Mouse (Mus musculus) heart, postnatal 25 days (tissue): ENCODE results near the gene Exo5. TPM values are rescaled to one million over a fixed set of nuclear protein-coding genes. Genes with fewer than 3 reads are reported as not detected.

Experiments
- DNase-seq: peaks from one replicate; pipeline ENCODE4 v3.0.0; 2022; ENCODE audit warnings: low spot score
- intact Hi-C: fragments of 180-260 bp; cut with DNase I; formaldehyde crosslinking; loops from one replicate; pipeline ENCODE4 v1.15.1; 2025
- total RNA-seq, 2 experiments: library from RNA; stranded (reverse); gene quantifications; 2 replicates each; pipeline ENCODE4 v1.2.3; 2021

Exo5 gene
- total RNA-seq, 2 experiments from 2014 or later = 3.9 to 4.4 TPM

DNA sequence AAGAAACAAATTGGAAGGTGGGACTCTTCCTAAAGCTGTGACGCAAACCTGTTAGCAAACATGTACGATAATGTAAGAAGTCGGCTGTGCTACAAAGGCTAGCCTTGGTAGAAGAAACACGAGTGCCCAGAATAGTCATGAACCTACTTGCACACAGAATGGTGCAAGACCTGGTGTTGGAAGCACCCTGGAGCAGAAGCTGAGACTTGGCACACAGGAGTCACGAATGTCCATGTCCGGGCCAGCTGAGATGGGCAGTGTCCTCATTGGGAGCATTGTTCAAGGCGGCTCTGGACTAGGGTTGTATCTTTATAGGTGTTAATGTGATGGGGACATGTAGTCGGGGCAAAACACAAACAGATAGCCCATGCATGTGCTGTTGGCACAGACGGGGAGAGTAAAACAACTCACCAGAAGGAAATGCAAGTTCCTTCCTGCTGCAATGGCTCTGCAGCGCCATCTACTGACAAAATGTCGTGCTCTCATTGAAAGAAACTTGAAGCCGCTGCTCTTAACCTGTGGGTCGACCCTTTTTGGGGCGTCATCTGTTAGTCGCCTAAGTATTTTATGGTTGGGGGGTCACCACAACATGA, 15.2 kb downstream of the Exo5 start:
- intact Hi-C loops = loop anchor here (1.0 kb wide), 1 partner anchor 58 kb away; no protein-coding TSS in a partner anchor
- DNase-seq = no peak

DNA sequence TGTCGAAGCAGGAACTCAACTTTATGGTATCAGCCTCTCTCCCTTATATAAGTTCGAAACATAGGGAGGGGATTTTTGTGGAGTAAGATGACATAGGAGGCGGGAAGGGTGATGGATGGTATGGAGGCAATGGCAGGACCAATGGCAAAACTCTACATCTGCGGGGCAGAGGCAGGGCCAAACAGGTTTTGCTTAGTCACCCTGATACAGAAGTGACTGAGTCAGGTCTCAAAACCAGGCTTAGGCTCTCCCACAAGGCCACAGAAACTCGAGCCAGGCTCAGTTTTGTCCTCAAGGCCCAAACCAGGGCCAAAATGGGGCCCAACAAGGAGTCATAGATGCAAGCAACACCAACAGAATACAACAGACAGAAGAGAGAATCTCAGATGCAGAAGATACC, 19.2 kb downstream of the Exo5 start:
- DNase-seq = no peak
- intact Hi-C loops = no loop called here

DNA sequence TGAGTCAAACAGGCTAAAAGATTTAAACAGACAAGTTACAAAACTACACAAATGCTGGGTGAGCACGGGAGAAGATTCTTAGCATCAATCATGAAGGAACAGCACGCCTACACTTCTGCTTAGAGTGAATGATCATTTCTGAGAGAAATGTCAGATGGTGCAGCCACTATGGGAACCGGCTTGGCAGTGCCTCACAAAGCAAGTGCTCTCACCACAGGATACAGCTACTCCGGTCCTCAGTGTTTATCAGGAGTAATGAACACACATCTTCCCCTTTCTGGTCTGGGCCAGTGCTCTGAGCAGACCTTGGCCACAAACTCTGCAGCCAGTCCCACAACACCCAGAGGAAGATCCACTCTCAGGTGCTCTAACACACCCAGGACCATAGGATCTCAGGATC, 20.3 kb downstream of the Exo5 start:
- DNase-seq = no peak
- intact Hi-C loops = no loop called here

DNA sequence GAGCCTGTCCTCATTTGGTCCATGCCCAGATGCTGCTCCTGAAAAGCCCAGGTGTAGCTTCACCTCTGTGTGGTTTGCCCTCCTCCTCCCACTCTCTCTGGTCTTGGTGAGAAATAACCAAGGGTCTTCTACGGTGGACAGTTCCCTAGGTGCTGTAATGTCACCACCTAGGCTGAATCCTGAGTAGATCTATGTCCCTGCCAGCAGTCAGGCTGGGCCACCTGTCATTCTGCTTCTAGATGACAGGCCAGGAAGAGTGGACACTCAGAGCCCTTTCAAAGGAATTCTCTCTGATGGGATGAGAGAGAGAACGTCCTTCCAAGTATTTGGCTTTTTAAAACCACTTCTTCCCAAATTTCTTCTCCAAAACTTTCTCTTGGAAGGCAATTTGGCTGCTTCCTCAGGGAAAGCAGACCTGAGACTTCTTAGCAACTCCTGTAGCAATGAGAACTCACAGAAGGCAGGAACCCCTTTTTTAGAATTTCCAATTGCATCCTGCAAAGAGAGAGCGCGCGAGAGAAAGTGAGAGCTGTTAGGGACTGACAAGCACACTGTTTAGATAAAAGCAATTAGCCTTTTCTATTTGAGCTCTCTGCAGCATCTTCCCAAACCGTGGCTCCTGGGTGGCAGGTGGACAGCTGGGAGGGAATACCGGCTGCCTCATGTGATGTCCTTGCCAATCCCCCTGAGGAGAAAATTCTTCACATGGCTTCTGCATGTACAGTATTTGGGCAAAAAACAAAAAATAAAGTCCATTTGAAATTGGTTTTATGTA, 28.8 kb downstream of the Exo5 start:
- DNase-seq = no peak
- intact Hi-C loops = loop anchor here (10.0 kb wide), 1 partner anchor 121 kb away; no protein-coding TSS in a partner anchor

DNA sequence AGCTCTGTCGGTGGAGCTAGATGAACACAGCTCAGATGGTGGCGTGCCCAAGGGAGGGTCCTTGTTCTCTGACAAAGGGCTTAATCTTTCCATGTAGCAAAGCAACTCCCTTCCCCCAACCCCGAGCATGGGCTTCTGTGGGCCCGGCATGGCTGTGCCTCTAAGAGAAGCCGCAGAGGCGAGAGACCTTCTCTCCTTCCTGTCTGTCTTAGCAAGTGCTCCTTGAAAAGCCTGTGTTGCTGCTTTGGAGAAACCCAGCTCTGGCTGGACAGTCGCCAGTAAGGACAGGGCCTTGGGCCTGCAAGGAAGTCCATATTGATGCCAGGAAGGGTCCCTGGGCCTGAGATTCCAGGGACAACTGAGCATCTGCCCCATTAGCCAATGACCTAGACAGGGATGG, 29.6 kb downstream of the Exo5 start:
- intact Hi-C loops = loop anchor here (10.0 kb wide), 1 partner anchor 120 kb away; no protein-coding TSS in a partner anchor
- no peak for DNase-seq

DNA sequence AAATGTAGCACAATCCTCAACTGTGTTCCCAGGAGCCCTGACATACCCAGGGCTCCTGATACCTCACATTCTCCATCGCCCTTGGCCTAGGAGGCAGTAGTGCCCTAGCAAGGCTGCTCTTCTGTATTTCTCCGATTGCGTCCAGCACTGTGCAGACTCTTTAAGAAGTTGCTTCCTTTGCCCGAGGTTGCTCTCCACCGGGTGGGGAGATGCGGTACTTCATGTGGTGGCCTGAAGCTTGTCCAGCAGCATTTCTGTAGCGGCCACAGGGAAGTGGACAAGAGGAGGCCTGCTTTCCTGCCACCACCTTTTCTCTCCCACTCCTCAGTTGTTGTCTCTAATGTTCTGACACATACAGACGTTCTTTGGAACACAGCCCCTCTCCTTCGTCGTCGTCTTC, 30.2 kb downstream of the Exo5 start:
- no peak for DNase-seq
- intact Hi-C loops = loop anchor here (10.0 kb wide), 1 partner anchor 120 kb away; no protein-coding TSS in a partner anchor

DNA sequence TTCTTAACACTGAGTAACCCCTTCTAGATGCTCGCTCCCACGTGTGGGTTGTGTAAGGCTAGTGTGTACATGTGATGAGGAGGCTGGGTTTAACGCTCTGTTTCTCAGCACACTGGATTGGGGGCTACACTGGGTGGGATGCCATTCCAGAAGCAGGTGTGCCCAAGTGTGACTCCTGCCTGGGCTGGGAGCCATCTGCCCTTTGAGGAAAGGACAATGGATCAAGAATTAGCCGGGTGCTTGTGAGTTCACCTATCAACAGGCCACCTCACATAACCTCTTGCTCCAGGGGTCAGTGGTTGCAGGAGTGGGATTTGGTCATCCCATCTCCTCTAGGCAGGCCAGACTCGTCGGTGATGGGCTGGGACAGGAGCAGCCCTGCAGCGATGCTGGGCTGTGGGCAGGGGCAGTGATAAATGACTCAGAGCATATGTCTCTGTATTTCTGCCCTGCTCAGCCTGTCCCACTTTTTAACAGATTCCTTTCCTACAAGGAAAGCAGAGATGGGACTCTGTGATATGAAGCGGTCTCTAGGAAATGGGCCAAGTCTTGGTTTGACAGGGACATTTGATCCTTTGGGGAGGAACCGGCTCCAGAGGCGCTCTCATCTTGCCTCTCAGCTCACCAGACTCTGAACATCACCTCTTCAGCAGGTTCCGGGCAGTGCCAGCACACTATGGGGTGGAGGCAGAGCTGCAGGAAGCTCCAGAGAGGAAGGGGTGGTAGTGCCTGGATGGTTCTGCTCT, 31.0 kb downstream of the Exo5 start:
- intact Hi-C loops = loop anchor here (10.0 kb wide), 1 partner anchor 119 kb away; no protein-coding TSS in a partner anchor
- DNase-seq = no peak

DNA sequence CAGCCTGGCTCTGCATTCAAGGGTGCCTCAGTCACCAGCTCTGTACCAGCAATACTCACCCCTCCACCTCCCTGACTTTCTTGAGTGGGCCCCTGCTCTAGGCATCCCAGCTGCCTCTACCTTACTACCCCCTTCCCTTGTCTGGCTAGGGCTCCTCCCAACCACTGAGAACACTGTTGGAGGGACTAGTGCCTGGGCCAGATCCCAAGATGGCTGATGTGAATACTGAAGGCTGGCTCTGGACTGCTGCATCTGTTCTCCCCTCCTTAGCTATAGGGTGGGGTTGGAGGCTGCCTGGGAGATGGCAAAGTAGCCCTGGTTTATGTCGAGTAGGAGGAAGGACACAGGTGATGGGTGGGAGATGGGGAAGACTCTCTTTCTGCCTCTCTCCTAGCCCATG, 32.3 kb downstream of the Exo5 start:
- intact Hi-C loops = loop anchor here (10.0 kb wide), 1 partner anchor 118 kb away; no protein-coding TSS in a partner anchor

DNA sequence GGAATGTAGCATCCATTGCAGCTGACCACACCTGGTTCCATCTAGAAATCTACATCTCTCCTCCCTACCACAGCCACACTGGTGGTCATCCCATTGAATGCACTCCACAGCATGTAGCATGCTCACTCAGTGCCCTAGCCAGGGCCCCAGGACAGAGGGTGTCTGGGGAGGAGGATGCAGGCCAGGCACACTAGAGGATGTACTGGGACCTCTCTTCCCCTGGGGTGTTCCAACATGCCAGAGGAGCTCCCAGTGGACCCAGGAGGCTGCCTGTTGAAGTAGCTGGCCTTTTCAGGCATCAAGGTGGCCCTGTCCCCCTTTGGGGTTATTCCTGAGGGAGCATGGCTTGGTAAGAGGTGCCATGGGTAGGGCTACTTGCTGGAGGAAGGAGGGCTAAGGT, 32.9 kb downstream of the Exo5 start:
- intact Hi-C loops = loop anchor here (10.0 kb wide), 1 partner anchor 117 kb away; no protein-coding TSS in a partner anchor

More for the DNA sequence above, 32.3 kb downstream of the Exo5 start:
- no peak for DNase-seq

DNA sequence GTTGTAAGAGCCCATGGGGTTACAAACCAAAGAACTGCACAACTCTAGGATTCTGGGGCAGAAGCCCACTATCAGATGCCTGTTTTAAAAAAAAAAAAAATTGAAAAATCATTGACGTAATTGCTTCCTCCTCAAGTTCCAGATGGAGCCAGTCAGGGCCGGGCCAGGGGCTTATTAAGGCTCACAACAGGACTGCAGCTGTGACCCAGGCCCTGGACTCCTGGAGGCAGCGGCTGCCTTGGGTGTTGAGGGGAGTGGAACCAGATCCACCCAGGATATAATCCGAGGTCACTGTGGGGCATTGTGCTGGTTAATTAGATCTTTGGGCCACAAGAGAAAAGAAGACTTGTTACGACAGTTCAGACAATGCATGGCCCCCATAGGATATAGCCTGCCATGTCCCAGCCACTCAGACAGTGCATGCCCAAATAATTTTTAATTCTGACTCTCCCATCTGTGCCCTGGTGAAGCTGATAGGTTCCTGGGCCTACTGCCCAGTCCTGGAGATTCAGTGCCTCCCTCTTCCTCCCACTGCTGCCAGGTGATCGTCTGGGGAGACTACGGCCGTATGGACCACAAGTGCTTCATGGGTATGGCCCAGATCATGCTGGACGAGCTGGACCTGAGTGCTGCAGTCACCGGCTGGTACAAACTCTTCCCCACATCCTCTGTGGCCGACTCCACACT, 33.9 kb downstream of the Exo5 start:
- no peak for DNase-seq
- intact Hi-C loops = loop anchor here (10.0 kb wide), 1 partner anchor 116 kb away; no protein-coding TSS in a partner anchor

More for the DNA sequence above, 32.9 kb downstream of the Exo5 start:
- no peak for DNase-seq

DNA sequence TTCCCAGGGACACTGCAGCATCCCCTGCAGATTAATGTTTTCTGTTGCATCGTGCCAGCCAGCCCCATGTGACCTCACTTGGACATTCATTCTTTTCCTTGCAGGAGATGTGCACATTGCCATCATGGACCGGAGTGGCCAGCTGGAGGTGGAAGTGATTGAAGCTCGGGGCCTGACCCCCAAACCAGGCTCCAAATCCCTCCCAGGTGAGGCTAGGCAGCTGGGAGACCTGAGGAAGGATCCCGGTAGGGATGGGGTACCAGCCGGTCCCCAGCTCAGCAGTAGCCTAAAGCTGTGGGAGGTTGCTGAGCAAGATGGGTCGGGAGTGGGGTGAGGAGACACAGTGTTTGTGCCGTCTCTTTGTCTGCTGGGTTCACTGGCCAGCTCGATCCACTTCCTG, 35.9 kb downstream of the Exo5 start:
- DNase-seq = no peak
- intact Hi-C loops = loop anchor here (1.0 to 5.0 kb wide), 3 partner anchors 38 to 297 kb away; no protein-coding TSS in a partner anchor

DNA sequence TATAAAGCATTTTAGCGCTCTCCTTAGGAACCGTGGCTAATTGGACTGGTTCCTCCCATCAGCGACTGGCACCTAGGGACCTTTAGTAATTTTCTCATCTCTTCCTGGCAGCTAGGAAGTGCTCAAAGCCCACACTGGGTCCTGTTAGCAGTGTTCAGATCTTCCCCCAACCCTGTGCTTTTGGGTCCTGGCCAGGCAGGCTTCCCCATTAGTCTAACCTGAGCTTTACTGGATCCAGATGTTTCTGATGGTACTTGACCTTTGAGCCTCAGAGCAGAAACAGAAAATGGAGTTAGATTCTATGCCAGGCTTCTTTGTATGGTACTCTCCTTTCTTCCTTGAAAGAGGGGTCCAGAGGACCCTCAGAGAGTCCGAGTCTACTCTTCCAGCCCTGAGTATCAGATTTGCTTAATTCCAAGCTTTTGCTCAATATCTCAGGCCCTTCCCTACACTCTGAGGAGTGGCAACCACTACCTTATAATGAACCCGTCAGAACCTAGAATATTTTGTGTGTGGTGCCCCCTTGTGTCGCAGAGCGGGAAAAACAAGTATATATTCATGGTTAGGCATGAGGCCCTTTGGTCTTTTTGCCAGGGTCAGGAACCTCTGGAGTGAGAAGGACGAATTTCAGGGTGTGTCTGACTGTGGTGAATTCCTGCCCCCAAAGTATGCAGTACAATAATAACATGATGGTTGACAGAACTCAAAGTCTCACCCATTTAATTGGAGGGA, 37.3 kb downstream of the Exo5 start:
- intact Hi-C loops = loop anchor here (1.0 to 5.0 kb wide), 3 partner anchors 36 to 295 kb away; no protein-coding TSS in a partner anchor
- DNase-seq = no peak

DNA sequence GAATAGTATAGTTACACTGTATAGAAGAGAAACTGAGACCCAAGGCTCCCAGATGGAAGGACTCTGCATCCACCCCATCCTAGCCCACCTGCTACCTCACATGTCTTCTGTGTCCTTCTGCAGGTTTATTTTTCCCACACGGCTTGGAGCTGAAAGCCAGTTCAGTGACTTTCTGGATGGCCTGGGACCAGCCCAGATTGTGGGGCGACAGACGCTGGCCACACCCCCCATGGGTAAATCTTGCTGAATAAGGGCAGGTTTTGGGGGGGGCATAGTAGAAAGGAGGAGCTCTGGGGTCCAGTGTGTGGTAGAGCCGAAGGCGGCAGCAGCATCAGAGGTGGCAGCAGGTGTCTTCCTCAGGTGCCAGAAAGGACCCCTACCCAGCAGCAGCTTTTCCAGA, 38.0 kb downstream of the Exo5 start:
- intact Hi-C loops = loop anchor here (5.0 kb wide), 2 partner anchors 205 to 295 kb away; no protein-coding TSS in a partner anchor
- no peak for DNase-seq

DNA sequence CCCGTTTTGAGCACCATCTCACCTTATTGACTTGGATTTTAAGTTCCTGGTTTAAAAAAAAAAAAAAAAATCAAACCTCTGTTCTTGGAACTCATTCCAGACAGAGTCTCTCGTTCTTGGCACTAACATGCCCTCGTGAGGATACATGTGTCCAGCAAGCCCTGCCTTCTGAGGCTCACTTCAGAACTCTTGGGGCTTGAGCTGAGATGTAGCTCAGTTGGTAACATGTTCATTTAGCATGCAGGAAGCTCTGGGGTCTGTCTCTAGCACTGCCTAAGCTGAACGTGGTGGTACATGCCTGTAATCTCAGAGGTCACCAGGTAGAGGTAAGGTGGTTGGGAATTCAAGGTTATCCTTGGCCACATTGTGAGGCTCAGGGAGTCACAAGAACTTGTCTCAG, 38.7 kb downstream of the Exo5 start:
- intact Hi-C loops = loop anchor here (5.0 kb wide), 2 partner anchors 204 to 294 kb away; no protein-coding TSS in a partner anchor
- no peak for DNase-seq

DNA sequence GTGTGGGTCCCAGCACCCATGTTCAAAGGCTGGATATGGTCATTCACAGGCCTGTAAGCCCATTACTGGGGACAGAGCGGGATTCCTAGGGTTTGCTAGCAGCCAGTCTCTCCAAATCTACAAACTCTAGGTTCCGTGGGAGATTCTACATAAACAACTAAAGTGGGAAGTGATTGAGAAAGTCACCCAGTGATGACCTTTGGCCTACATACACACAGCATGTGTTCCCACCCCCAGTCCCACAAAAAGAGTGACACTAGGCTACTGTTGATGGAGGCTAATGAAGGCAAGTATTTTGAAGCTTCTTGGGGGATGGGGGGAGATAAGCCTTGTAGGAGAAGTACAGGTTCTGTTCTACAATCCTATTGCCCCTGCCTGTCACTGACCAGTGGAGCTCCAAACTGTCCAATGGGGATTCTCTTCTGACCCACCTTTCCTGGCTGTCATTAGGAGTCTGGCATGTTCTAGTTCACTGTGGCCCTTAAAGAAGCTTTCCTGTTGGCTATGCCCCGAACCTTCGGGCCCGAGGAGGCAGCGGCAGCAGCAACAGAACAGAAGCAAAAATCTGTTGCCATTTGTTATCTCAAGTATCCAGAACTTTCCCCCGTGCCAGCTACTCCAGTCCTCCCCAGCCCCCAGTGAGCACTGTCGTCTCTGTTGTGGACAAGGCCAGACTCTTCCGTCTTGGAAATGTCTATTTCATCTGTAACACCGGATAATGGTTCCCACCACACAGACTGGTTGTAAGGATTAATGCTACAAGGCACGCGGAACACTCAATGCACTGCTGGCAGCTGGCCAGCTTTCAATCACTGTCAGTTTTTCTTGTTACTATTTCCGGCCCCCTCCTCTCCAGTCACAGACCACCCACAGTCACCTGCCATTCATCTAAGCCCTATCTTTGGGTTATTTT, 39.4 kb downstream of the Exo5 start:
- intact Hi-C loops = loop anchor here (5.0 kb wide), 2 partner anchors 203 to 293 kb away; no protein-coding TSS in a partner anchor
- no peak for DNase-seq

DNA sequence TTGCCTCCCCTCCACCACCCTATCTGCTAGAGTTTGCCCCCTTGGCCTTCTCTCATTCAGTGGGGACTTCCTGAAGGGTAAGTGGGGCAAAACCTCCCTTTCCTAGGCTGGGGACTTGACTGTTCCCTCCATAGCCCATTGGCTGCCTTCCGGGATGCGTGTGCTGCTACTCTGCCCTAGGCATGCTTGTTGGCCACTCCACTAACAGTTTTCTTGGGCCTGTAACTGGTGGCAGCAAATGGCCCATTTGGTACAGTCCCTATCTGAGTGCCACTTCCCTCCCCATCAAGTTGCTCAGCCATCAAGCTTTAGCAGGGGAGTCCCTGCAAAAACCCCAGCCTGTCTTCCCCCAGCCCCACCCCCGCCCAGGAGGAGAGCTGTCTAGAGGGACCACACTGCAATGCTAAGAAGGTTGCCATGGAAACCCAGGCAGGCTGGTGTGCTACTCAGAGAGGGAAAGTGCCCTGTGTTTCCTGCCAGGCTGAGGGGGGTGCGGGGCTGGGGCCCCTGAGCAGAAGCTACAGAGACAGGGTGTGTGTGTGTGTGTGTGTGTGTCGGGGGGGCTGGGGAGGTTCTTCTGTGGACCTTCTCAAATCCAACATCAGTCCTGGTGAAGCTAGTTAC, 42.7 kb downstream of the Exo5 start:
- DNase-seq = no peak
- intact Hi-C loops = no loop called here

DNA sequence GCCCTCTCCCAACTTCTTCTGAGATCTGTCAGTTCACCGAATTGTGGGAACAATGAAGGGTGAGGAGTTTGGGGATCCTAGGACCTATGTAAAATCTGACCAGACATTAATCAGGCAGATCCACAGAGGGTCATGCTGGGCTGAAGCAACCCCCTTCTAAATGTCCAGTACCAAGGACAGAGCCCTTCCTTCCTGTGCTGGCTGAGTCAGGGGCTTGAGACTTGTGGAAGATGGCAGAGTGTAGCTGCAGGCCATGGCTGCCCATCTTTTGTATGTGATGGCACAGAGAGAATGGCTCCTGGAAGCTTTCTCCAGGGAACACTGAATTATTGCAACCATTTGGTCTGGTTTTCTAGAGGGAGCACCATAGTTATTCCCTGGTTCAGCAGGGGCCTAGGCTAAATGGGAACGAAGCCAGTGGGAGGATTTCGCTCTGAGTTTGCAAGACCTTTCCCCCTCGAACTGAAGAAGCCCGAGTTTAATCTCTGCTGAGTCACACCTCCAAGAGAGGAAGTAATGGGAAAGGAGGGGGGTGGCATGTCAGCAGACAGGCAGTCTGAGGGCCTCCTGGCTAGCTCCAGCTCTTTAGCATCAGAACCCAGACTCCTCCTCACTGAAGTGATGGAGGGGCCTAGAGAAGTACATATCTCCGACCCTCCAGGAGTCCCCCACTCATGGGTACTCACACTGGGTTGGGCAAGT, 43.9 kb downstream of the Exo5 start:
- intact Hi-C loops = no loop called here
- no peak for DNase-seq
